Mouse (Mus musculus): ENCODE results near the gene Zfp652.
A peak's percentile ranks its signal among the peaks of the same experiment; 100 is the strongest.
"Not testable (repeated sequence)": the region's sequence is repeated elsewhere in the genome, so short reads cannot be mapped to it uniquely, and the experiment has no call there.

The Zfp652 gene

GRCm38 (mm10) chr11:95712563-95713224 is at the start of gene Zfp652:
TSS of gene Zfp652 (plus strand) at chr11:95712673.
- peak; percentile 80 for DNase-seq

GRCm38 (mm10) chr11:95666529-95667149 is 45.8 kb upstream of the Zfp652 start, which contains the start of gene Phb:
TSS of gene Phb (plus strand) at chr11:95666957.
- DNase-seq = peak; percentile 99

- DNase-seq = no peak
These were observed 45.3 kb upstream of the Zfp652 start for GRCm38 (mm10) chr11:95667177-95667576.

GRCm38 (mm10) chr11:95668086-95668485 is 44.4 kb upstream of the Zfp652 start:
- DNase-seq = not testable (repeated sequence)

GRCm38 (mm10) chr11:95675498-95675897 is 37.0 kb upstream of the Zfp652 start:
- no peak for DNase-seq

GRCm38 (mm10) chr11:95676307-95676706 is 36.2 kb upstream of the Zfp652 start:
- DNase-seq = peak; percentile 37

- no peak for DNase-seq
These were observed 34.4 kb upstream of the Zfp652 start for GRCm38 (mm10) chr11:95677925-95678701.

GRCm38 (mm10) chr11:95681995-95682601 is 30.4 kb upstream of the Zfp652 start:
- no peak for DNase-seq

GRCm38 (mm10) chr11:95682946-95683345 is 29.5 kb upstream of the Zfp652 start:
- no peak for DNase-seq

- peak; percentile 68 for DNase-seq
These were observed 26.4 kb upstream of the Zfp652 start for GRCm38 (mm10) chr11:95686031-95686430.

- DNase-seq = no peak
These were observed 25.3 kb upstream of the Zfp652 start for GRCm38 (mm10) chr11:95687084-95687656.

- DNase-seq = peak; percentile 59
These were observed 24.0 kb upstream of the Zfp652 start for GRCm38 (mm10) chr11:95688515-95688914.

GRCm38 (mm10) chr11:95688981-95689380 is 23.5 kb upstream of the Zfp652 start:
- peak; percentile 71 for DNase-seq

GRCm38 (mm10) chr11:95689544-95689943 is 22.9 kb upstream of the Zfp652 start:
- no peak for DNase-seq

- DNase-seq = no peak
These were observed 13.9 kb upstream of the Zfp652 start for GRCm38 (mm10) chr11:95698541-95698940.

GRCm38 (mm10) chr11:95700778-95701739 is 11.4 kb upstream of the Zfp652 start:
- no peak for DNase-seq

GRCm38 (mm10) chr11:95704032-95704969 is 8.2 kb upstream of the Zfp652 start:
- DNase-seq = no peak

GRCm38 (mm10) chr11:95704970-95705330 is 7.5 kb upstream of the Zfp652 start:
- DNase-seq = no peak

GRCm38 (mm10) chr11:95709534-95710040 is 2.9 kb upstream of the Zfp652 start:
- no peak for DNase-seq

- DNase-seq = no peak
These were observed 2.0 kb upstream of the Zfp652 start for GRCm38 (mm10) chr11:95710478-95710877.

Data from layer of hippocampus, adult 9-11 months (tissue).